Mouse (Mus musculus) heart, adult 9 months (tissue): ENCODE measurements around the gene Nlk.
"Not testable (repeated sequence)": the region's sequence is repeated elsewhere in the genome, so short reads cannot be mapped to it uniquely, and the experiment has no call there.

Experiments used
- DNase-seq, 2 experiments: peaks; one replicate each; pipeline ENCODE4 v3.0.0; 2022; ENCODE audit warnings: low spot score in 2 of 2

The Nlk gene

GRCm38 (mm10) chr11:78596750-78597149 is 100.4 kb downstream of the Nlk start:
- no peak for DNase-seq

GRCm38 (mm10) chr11:78595773-78596172 is 101.4 kb downstream of the Nlk start:
- no peak for DNase-seq

GRCm38 (mm10) chr11:78594271-78594964 is 102.8 kb downstream of the Nlk start:
- DNase-seq = no peak

GRCm38 (mm10) chr11:78587677-78588076 is 109.5 kb downstream of the Nlk start:
- not testable (repeated sequence) for DNase-seq

DNA sequence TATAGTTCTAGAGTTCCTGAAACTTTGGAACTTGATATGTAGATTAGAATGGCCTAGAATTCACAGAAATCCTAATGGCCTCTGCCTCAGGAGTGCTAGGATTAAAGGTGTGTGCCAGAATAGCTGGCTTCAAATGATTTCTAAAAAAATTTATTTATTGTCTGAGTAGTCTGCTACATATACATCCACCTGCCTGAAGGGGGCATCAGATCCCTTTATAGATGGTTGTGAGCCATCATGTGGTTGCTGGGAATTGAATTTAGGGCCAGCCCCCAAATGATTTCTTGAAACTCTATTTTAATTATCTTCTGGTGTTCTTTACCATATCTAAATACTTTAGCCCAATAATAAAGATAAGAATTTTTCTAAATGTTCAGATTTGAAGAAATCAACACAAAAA is 111.1 kb downstream of the Nlk start:
- DNase-seq = no peak

- no peak for DNase-seq
Measured at GRCm38 (mm10) chr11:78582848-78583247, 114.3 kb downstream of the Nlk start.

DNA sequence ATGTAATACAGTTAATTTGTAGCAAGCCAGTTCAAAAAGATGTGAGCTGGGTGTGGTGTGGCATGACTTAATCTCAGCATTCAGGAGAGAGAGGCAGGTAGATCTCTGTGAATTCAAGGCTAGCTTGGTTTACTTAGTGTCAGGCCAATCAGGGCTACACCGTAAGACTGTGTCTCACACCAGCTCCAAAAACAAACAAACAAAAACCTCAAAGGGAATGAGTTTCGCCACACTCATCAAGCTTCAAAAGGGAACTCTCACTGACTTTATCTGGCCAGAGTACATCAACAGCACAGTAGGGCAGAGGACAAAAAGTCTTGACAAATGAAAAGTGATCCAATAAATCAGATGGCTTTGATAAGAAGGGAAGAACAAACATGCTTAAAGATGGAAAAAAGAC is 122.2 kb downstream of the Nlk start:
- DNase-seq = no peak

DNA sequence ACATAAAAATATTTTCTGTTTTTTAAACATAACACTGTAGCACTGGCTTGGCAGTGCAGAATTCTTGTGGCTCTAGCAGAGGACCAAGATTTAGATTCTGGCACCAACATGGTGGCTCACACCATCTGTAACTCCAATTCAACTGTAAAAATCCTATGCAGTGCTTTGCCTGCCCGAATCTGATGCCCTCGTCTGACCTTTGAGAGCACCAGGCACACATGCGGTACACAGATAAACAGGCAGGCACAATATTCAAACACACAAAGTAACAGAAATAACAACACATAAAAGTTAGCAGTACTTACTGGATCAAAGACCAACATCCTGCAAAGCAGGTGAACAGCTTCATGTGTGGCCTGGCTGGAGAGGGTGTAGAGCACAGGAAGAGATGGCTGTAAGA is 122.6 kb downstream of the Nlk start:
- no peak for DNase-seq

- DNase-seq = not testable (repeated sequence)
Measured at GRCm38 (mm10) chr11:78574031-78574430, 123.1 kb downstream of the Nlk start.

DNA sequence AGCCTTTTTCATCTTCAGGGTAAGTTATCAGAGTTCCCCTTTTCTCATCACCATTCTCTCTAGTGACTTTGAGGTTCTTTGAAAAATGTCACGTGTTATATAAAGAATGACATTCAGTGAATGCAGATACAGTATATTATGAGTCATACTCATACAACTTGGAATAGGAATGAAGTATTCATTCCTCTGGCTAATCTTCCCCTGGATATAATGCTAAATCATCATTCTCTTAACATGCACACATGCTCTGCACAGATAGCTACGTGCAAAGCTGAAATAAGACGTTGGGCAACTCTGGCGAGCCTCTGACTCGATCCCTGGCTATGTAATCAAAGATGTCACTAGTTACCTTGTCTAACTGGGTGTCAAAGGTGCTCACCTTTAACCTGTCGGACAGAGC is 125.3 kb downstream of the Nlk start:
- no peak for DNase-seq

GRCm38 (mm10) chr11:78571441-78571840 is 125.7 kb downstream of the Nlk start:
- no peak for DNase-seq

DNA sequence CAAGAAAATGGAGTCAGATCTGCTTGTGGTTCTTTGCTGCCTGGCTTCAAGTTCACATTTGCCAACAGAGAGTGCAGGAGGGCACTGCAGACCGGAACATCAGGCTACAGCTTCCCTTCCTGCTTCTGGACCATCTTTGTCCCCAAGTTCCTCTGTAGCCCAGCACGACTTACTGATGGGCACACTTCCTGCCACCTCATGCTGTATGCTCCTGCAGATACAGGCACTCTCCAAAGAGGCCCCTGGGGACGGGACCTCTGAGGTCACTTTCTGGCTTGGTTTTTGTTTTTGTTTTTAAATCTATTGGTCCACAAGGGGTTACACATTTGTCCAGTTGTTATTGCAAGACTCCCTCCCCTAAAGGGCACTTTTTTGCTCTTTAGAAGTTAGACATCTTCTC is 127.4 kb downstream of the Nlk start:
- no peak for DNase-seq

- DNase-seq = no peak
Measured at GRCm38 (mm10) chr11:78568827-78569226, 128.3 kb downstream of the Nlk start.

DNA sequence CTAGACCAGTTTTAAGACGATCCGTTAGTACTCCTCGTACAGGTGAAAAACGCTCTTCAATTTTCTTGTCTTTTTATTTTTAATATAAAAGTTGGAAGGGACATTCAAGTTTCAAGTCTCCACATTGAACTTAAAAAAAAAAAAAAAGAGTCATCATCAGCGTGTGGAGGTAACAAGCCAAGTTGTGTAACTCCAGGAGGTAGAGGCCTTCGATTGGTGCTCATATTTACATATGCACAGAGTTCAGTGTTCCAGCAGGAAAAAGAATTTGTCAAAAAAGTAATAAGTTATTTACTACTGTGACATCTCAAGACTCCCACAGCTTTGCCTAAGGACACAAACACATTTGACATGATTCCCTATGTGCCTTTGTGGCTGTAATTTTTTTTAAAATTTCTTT is 129.6 kb downstream of the Nlk start:
- DNase-seq = no peak

- DNase-seq = peak; percentile 64 to 81
Measured at GRCm38 (mm10) chr11:78566775-78567174, 130.4 kb downstream of the Nlk start.

DNA sequence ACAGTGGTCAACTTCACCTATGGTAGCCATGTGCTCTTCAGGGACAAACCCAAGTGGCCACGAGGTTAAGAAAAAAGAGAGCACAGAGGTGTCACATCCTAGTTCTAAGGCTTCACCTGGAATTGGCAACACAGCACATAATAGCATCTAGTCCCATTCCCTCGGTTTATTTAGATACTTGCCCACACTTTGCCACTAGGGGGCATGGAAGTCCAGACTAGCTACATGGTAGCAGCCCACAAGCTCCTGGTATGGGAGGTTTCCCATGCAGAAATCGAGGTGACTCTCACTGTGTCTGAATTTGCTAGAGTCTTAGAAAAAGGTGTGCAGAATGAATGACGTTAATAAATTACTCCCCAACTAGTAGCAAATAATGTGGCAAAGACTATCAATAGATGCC is 136.7 kb downstream of the Nlk start:
- DNase-seq = peak; percentile 48 to 73

- DNase-seq = no peak
Measured at GRCm38 (mm10) chr11:78557241-78557640, 139.9 kb downstream of the Nlk start.

GRCm38 (mm10) chr11:78556070-78556469 is 141.1 kb downstream of the Nlk start:
- DNase-seq = no peak

DNA sequence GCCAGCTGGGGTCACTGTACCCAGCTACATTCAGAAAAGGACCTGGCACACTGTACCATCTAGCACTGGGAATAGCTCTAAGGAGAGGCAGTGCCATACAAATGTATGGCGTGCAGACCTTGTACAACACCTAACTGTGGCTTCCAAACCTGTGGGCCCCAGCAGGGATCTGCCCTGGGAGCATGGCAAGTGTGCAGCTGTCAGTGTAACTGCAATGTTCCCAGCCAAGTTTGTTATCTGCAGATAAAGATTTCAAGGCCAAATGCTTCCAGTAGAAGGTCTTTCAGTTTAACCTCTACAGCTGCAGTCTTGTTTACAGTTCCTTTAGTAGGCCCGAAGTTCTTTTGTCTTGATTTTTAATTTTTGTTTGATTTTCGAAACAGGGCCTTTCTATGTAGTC is 141.6 kb downstream of the Nlk start:
- DNase-seq = no peak

GRCm38 (mm10) chr11:78551059-78551398 is 146.1 kb downstream of the Nlk start:
- no peak for DNase-seq

DNA sequence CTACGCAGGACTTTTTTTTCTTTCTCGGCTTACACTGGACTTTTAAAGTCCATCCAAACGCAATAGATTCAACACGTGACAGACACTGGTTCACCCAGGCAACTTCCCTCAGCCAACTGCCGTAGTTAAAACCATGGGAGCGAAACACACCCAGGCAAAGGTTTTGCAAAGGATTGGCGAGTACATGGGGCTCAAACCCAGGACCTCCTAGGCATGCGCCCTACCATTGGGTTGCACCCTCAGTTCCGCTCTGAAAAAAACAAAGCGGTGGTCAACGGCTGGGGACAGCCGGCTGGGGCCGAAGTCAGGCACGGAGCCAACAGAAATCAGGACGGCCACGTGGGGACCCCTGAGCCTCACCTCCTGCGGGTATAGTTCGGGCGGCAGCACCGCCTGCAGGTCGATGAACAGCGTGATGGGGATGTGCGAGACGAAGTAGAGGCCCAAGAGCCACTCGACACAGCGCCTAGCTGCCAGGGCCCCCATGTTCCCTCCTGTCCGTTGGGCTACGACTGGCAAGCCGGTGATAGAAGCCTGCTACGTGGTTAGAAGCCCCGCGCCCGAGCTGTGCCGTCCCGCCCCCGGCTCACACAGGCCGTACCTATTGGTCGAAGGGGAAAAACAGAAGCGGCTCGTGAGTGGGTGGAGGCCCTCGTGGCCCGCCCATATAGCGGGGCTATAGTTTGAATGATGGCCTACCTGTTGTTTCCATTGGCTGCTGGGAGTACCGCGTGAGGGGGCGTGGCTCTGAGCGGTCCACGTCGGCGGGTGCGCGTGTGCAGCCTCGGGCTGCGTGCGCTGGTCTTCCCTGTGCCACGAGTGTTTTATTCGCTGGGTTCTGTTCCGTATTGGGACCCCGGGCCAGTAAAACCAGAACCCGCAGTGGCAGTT is 146.8 kb downstream of the Nlk start, which contains the start of gene Tmem97:
Gene Tmem97, minus strand, starts transcription at position 610 of the 891 bp plus-strand sequence.
- peak; percentile 97 to 98 for DNase-seq

GRCm38 (mm10) chr11:78549491-78549987 is 147.6 kb downstream of the Nlk start:
- DNase-seq = no peak
